Mouse (Mus musculus) G1E (cell line): ENCODE measurements around the gene Wfdc17. TPM values are rescaled to one million over a fixed set of nuclear protein-coding genes. Genes with fewer than 3 reads are reported as not detected.

Source experiments
- ATAC-seq: 2 replicates; pipeline ENCODE4 v1.8.0; 2016; ENCODE audit warnings: mild to moderate bottlenecking; ENCODE audit not compliant: insufficient number of reproducible peaks, poor library complexity, low FRiP score, severe bottlenecking; ENCODE audit errors: extremely low read depth
- DNase-seq: peaks from one replicate; pipeline ENCODE4 v3.0.0; 2012; ENCODE audit warnings: low spot score
- H3K27me3 ChIP-seq: 2 replicates; pipeline ENCODE4 v1.6.1; 2012; ENCODE audit warnings: mild to moderate bottlenecking, low read length, inconsistent platforms; ENCODE audit not compliant: insufficient read depth
- H3K36me3 ChIP-seq: replicated peaks from 2 replicates; pipeline ENCODE3; 2012; ENCODE audit warnings: mild to moderate bottlenecking, inconsistent platforms
- H3K4me1 ChIP-seq: 2 replicates; pipeline ENCODE4 v1.6.1; 2012; ENCODE audit warnings: low read depth, low read length, inconsistent platforms, mixed read lengths; ENCODE audit not compliant: insufficient read depth
- H3K4me3 ChIP-seq: 2 replicates; pipeline ENCODE4 v1.5.1; 2012; ENCODE audit warnings: low read depth, mild to moderate bottlenecking, inconsistent platforms, low read length, moderate library complexity, mixed read lengths
- H3K9me3 ChIP-seq: replicated peaks from 2 replicates; pipeline ENCODE4 v1.6.1; 2012; ENCODE audit warnings: inconsistent platforms
- CTCF ChIP-seq: IDR thresholded peaks from 2 replicates; pipeline ENCODE4 v1.5.1; 2012; ENCODE audit warnings: low read depth, low read length, inconsistent platforms, mixed read lengths
- GATA1 ChIP-seq: IDR thresholded peaks from 2 replicates; pipeline ENCODE4 v1.6.1; 2012; ENCODE audit warnings: borderline replicate concordance, low read length, inconsistent platforms, mixed read lengths
- GATA2 ChIP-seq: IDR thresholded peaks from 2 replicates; pipeline ENCODE4 v1.6.1; 2012; ENCODE audit warnings: low read depth, low read length, inconsistent platforms, borderline replicate concordance
- POLR2AphosphoS5 ChIP-seq: IDR thresholded peaks from 2 replicates; pipeline ENCODE4 v1.6.1; 2012; ENCODE audit warnings: low read depth, low read length, inconsistent platforms; ENCODE audit not compliant: insufficient replicate concordance
- TAL1 ChIP-seq: conservative IDR thresholded peaks from 2 replicates; pipeline ENCODE4 v1.6.1; 2012; ENCODE audit warnings: low read depth, low read length, inconsistent platforms, mixed read lengths
- polyA plus RNA-seq: library from polyadenylated mRNA; stranded (reverse); fragments of >175 nt; gene quantifications from 2 replicates; pipeline ENCODE4 v1.2.3, GENCODE M21; 2012
- total RNA-seq, 2 experiments: library from RNA; stranded (forward) in 1 of 2; stranded (reverse) in 1 of 2; fragments of 200-1000 nt in 1 of 2; fragments of >200 nt in 1 of 2; fragmentation: Nextera tagmentation in 1 of 2; gene quantifications; 2 replicates each; pipeline ENCODE4 v1.2.3; 2014 to 2017

Gene Wfdc17
- total RNA-seq (2014; fragmentation: Nextera tagmentation) (not detected in 2 replicates), total RNA-seq (2017) (not detected in 2 replicates), polyA plus RNA-seq (not detected in 2 replicates)

DNA sequence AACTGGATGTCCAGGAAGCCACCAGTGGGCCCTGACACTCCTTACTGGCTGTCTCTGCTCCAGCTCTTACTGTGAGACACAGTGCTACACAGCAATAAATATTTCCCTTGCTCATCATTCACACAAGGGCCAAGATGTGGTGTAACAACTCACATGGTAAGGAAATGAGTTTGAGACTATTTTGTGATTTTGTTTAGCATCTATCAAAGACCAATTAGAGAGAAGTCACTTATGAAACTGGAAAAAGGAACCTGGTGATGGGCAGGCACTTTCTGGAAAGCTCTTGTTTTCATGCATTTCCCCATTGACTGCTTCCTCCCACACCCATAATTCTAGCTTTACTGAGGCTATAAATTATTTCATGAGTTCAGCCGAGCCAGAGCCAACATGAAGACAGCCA is at the start of gene Wfdc17:
Gene Wfdc17, plus strand, starts transcription at position 287 of the 400 bp plus-strand sequence.
- H3K36me3 ChIP-seq, result no peaks in the 10 kb centered on the region

DNA sequence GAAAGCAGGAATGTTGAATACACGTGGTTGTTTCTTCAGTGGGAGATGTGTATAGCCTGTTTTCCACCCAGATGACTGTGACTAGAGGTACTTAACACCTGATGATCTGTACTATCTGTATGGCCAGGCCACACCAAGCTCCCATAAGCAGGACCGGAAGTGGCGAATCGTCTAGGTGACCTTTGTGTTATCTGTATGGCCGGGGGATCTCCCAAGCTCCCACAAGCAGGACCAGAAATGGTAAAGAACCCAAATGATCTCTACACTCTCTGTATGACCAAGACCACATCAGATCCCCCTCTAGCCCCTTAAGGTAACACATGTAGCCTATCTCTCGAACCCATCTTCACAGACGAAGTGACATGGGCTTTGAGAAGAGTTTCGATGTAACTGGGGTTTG is 49.2 kb upstream of the Wfdc17 start:
- Histone ChIP-seq H3K36me3 (no peaks in the 10 kb centered on the region), H3K27me3 (no peaks in the 10 kb centered on the region), H3K4me1 (no peaks in the 10 kb centered on the region), H3K4me3 (no peak overlapping the region), H3K9me3 (no peaks in the 10 kb centered on the region)
- TF ChIP-seq GATA1 (no peak), CTCF (no peak), TAL1 (no peak), GATA2 (no peak), POLR2AphosphoS5 (no peak)
- no peak for ATAC-seq
- DNase-seq, result no peak

More for the DNA sequence above, at the start of gene Wfdc17:
- Histone ChIP-seq H3K4me3 (no peak within 1 kb of the TSS), H3K9me3 (no peaks in the 10 kb centered on the region), H3K4me1 (no peaks in the 10 kb centered on the region), H3K27me3 (no peaks in the 10 kb centered on the region)
- DNase-seq (no peak), ATAC-seq (no peak)
- TF ChIP-seq TAL1 (no peak), GATA2 (no peak), CTCF (no peak), GATA1 (no peak), POLR2AphosphoS5 (no peak)

DNA sequence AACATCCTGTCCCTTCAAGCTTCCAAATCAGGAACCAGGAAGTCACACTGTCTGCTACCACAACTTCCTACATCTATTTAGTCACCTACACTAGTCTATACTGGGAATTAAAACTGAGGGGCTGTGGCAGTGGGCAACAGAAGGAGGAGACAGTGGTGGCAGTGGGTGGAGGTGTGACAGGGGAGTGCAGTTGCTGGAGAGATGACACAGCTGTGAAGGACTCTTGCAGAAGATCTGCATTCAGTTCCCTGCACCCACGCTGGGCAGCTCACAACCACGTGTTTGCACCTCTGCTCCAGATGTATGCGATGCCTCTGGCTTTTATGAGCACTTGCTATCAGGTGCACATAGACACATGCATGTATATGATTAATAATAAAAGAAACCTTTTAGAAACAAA is 46.3 kb upstream of the Wfdc17 start:
- H3K27me3 ChIP-seq, result peaks cover 11% of the 10 kb centered on the region
- no peaks in the 10 kb centered on the region for H3K4me1 ChIP-seq
- TF ChIP-seq POLR2AphosphoS5 (no peak), CTCF (no peak), GATA1 (no peak), GATA2 (no peak), TAL1 (no peak)
- DNase-seq (no peak), ATAC-seq (no peak)
- no peak overlapping the region for H3K4me3 ChIP-seq
- H3K9me3 ChIP-seq, result no peaks in the 10 kb centered on the region
- no peaks in the 10 kb centered on the region for H3K36me3 ChIP-seq

DNA sequence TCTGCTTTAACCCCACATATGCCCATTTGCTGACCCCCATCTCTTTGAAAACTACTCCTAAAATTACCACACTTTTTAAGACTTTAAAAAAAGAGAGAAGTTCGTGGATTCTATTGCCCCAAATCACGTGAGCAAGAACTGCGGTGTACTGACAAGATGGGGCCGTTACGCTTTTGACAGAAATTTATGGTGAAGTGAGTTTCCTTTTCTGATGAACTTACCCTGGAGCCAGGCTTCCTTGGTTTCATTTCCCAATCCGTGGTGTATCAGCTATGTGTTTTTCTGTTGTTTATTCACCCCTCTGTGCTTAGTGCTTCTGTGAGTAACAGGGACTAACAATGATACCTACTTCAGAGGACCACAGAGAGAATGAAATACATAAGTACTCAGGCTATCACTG is 45.0 kb upstream of the Wfdc17 start:
- ATAC-seq, result no peak
- TF ChIP-seq TAL1 (no peak), GATA1 (no peak), CTCF (no peak), GATA2 (no peak), POLR2AphosphoS5 (no peak)
- no peaks in the 10 kb centered on the region for H3K4me1 ChIP-seq
- H3K36me3 ChIP-seq, result no peaks in the 10 kb centered on the region
- H3K27me3 ChIP-seq, result peaks cover 11% of the 10 kb centered on the region
- H3K9me3 ChIP-seq, result no peaks in the 10 kb centered on the region
- no peak overlapping the region for H3K4me3 ChIP-seq
- DNase-seq, result no peak

DNA sequence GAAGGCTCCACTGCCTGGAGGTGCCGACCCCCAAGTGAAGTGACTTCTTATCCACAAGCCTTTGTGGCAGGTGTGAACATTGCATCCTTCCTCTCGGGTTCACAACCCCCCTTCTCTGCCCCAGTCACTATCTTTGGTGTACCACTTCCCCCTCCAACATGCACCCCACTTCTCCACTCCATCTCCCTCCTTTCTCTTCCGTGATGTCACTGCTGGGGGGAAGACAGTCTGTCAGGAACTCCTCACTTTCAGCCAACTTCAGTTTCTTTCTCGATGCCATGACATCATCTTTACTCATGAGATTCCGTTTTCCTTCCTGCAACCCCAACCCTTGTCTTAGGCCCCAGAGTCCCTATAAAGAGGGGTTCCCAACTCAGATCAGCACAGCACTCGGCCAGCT is 41.6 kb upstream of the Wfdc17 start, which contains the start of gene Ccl4:
Gene Ccl4, plus strand, starts transcription at position 381 of the 400 bp plus-strand sequence.
- Histone ChIP-seq H3K4me1 (no peaks in the 10 kb centered on the region), H3K9me3 (no peaks in the 10 kb centered on the region)

DNA sequence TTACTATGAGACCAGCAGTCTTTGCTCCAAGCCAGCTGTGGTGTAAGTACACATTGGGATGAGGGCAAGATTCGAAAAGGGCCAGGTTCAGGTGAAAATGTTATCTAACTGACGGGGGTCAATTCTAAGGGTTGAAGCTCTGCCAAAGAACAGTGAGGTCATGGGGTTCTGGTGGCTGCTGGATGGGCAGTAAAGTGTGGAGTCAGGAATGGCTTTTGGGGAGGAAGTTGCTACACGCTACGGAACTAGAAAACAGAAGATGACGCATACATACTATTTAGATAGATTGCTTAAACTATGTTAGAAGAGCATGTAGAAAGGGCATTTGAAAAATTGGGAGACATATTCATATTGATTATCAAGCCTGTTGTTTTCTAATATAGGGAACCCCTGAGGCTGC is 40.3 kb upstream of the Wfdc17 start:
- Histone ChIP-seq H3K4me3 (no peak overlapping the region), H3K36me3 (no peaks in the 10 kb centered on the region), H3K4me1 (no peaks in the 10 kb centered on the region), H3K27me3 (peaks cover 11% of the 10 kb centered on the region), H3K9me3 (no peaks in the 10 kb centered on the region)
- ATAC-seq (no peak), DNase-seq (no peak)
- TF ChIP-seq POLR2AphosphoS5, result no peak

More for the DNA sequence above, 41.6 kb upstream of the Wfdc17 start, which contains the start of gene Ccl4:
- no peak for ATAC-seq
- no peak for DNase-seq
- H3K27me3 ChIP-seq, result peaks cover 11% of the 10 kb centered on the region
- no peaks in the 10 kb centered on the region for H3K36me3 ChIP-seq
- H3K4me3 ChIP-seq, result no peak within 1 kb of the TSS
- TF ChIP-seq POLR2AphosphoS5 (no peak), CTCF (no peak), TAL1 (no peak), GATA1 (no peak), GATA2 (no peak)

DNA sequence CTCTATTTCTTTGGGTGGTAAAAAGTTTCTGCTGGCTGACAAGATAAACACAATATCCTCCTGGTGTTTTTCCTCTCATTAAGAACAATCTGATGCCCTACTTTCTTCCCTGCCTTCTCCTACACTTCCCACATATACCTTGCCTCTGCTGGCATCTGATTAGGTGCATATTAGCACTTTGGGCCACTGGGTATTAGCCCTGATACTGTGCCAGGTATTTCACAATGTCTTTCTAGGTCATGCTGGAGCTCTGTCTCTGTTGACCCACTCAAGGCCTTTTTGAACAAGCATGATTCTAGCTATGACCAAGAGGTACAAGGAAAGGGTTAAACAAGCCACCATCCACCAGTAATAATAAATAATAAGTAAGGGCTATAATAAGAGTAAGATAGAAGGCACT is 32.0 kb upstream of the Wfdc17 start:
- Histone ChIP-seq H3K4me1 (no peaks in the 10 kb centered on the region), H3K4me3 (no peak overlapping the region), H3K27me3 (no peaks in the 10 kb centered on the region; the same call in 1 of the 2 replicates), H3K36me3 (no peaks in the 10 kb centered on the region), H3K9me3 (no peaks in the 10 kb centered on the region)
- no peak for TF ChIP-seq GATA2
- no peak for TF ChIP-seq TAL1
- TF ChIP-seq GATA1, result no peak
- no peak for TF ChIP-seq CTCF
- no peak for TF ChIP-seq POLR2AphosphoS5
- DNase-seq, result no peak
- ATAC-seq, result no peak
